Mouse (Mus musculus) kidney, adult 18-20 months (tissue): ENCODE results near the gene Sel1l.
"Not testable (repeated sequence)": the region's sequence is repeated elsewhere in the genome, so short reads cannot be mapped to it uniquely, and the experiment has no call there.

Experiments
- DNase-seq: peaks from one replicate; pipeline ENCODE4 v3.0.0; 2021

Gene Sel1l

DNA sequence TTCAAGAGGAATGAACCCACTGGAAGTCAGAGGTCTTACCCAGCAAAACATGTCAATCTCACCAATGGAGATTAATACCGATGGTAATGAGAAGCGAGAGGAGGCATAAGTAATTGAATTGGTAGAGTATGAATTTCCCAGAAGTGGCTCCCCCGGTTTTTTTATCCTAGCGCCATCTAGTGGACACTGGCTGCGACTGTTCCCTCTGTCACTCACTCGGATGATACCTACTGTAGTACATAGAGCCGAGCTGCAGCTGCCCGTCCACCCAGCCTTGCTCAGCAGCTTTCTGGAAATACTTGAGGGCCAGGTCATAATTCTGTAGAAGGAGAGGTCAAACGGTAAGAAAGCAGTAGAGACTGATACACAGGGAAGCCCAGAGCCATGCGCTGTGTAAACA, 33.0 kb downstream of the Sel1l start:
- peak; percentile 55 for DNase-seq

DNA sequence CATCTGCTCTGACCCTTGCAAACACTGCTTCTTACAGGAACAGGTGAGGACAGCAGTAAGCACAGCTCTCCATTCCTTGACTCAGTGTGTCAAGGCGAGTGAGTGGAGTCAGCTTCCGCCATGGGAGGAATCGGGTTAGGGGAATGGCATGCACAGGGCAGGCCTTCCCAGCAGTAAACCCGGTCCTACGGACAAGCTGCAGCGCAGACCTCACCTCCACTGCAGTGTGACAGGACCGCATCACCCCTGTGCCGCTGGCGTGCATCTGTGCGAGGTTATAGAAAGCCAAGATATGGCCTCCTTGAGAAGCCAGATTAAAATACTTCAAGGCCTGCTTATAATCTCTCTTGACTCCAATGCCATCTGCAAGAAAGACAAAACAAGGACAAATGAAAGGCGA, 33.4 kb downstream of the Sel1l start:
- no peak for DNase-seq

DNA sequence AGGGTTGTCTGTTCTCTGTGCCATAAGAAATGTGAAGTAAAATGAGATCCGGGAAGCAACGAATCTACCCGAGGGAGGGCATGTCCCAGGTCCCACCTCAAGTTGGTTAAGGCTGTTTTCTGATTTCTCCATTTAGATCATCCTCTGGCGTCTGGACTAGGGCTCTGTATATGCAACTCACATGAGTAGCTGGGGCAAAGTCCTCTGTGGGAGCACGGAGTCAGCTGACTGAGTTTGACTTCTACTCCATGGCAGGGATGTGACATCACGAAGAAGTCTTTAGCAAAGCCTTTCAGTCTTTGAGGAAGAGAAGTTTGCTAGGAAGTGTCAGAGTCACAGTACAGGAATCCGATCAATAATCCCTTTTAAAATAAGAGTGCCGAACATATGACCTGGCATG, 40.0 kb downstream of the Sel1l start:
- DNase-seq = no peak

DNA sequence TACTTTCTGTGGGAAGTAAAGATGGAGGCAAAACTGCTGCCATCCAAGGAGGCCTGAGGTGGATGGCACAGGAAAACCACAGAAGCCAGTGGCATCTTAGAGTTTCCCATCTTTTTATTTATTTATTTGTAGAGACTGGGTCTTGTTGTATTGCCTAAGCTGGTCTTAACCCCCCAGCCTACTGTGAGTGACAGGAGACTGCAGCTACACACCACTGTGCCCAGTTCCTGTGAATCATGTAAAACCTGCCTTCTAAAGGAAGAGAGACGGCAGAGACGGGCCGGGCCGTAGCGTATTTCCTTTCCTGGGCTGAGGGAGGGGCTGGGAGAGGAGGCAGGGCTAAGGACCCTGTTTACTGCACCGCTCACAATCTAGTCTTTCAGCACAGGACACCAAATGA, 41.2 kb downstream of the Sel1l start:
- no peak for DNase-seq

DNA sequence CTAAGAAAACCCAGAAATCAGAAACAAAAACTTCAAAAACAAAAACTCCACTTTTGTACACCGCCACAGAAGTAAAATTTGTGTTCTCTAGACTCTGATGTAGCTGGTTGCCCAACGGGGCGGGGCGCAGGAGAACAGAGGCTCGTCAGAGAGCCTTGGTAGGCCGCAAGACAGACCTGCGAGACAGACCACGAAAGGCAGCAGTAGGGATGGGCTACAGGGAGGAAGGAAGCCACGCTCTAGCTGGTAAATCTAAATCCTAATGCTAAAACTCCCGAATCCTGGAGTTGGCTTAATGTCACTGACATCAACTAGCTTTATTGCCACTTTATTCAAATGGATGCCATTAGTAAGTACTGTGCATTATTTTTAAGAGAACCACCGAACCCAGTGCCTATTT, 41.9 kb downstream of the Sel1l start:
- DNase-seq = no peak

DNA sequence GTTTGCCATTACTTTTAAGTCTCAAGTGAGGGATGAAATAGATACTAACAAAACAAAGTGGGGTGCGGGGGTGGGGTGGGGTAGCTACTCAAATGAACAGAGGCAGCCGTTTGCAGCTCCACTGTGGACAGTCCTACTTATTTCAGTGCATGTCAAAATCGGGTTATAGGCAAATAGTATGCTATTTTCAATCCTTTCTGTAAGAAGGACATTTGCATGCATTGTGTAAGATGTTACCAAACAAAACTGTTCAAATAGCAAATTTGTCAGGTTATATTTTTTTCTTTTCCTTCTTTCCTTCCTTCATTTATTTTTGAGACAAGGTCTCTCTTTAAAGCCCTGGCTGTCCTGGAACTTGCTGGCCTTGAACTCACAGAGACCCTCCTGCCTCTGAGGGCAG, 44.7 kb downstream of the Sel1l start:
- no peak for DNase-seq

DNA sequence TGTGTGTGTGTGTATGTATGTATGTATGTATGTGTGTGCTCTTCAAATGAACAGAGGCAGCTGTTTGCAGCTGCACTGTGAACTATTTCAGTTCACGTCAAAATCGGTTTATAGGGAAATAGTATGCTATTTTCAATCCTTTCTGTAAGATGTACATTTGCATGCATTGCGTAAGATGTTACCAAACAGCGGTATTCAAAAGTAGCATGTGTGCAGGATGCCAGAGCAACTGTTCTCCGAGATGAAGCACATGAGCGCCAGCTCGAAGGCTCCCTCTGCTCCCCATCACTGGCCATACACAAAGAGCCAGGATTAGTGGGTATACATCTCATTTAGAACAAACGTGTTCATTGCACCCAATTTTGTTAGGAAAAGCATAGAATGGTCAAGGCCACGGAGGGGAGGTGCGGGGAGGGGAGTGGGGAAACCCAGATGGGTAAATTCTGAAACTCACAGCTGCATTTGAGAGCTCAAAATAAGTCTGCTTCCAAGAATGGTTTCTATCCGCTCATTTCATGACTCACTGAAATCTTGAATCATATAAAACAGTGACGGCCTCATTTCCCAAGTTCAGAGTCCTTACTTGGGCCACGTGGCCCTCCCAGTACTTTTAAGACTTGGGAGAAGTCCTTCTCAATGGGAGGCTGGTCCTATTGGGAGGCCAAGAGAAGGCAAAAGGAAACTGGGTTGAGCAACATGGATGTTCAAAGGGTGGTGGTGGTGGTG, 45.6 kb downstream of the Sel1l start:
- DNase-seq = no peak

DNA sequence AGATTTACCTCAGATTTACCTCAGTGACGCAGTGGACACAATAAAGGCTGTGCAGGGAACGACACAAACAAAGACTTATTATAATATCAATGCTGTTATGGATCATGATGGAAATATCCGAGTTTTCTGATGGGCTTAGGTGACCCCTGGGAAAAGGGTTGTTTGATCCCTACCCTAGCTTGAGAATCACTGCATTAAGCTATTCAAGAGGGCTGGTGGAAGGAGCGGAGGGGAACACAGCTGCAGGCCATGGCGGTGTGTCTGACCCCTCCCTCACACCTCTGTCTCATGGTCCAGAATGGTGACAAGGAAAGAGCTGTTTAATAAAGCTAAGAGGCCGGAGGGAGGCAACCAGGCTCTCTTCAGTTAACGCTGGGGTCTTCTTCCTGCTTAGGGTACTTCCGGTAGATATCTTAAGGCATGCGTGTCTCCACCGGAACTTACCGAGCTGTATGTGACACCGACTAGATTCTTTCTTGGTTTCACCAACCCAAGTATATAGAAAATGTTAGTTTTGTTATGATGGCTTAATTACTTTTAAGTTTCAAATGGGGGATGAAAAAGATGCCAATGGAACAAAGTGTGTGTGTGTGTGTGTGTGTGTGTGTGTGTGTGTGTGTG, 46.3 kb downstream of the Sel1l start:
- DNase-seq = no peak

DNA sequence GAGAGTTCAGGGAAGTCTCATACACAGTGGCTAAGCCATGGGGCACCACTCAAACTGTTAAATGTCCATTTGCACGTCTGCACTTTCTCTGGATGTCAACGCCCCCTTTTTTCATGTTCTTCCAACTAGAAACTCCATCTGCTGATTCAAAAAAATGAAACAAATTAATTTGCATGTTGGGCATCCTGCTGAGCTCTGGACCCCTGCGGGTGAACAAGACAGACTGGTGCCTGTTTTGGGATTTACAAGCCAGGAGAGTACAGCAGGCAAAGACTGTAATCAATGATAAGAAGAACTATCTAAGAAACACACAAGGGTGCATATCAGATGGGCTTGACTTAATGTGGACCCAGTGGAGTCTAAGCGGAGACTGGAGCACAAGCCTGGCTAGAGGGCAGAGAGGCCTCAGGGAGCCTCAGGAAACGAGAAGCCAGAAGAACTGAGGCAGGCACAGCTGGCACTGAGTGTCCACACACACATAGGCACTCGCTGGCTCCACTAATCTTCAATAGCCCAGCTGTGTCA, 48.0 kb downstream of the Sel1l start:
- DNase-seq = no peak

DNA sequence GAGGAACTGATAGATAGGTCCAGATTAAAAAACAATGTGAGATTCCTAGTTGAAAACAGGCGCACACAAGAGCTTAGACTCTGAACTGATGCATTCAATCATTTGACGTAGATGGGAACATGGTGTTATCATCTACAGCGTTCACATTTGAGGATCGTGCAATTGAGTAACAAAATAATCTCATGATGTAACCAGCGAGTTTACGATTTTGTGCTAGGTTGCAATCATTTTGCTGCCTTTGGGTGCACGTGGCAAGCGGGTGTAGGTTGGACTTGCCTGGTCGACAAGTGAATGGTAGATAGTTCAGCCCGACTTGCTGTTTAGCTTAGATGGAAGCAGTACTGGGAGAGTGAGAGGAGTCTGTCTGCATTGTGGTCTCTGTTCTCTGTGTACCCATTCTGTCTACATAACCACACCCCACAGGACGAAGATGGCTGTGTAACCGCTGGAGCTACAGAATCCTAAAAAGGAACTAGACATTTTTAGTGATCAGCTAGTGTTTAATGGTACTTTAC, 49.1 kb downstream of the Sel1l start:
- DNase-seq = no peak

DNA sequence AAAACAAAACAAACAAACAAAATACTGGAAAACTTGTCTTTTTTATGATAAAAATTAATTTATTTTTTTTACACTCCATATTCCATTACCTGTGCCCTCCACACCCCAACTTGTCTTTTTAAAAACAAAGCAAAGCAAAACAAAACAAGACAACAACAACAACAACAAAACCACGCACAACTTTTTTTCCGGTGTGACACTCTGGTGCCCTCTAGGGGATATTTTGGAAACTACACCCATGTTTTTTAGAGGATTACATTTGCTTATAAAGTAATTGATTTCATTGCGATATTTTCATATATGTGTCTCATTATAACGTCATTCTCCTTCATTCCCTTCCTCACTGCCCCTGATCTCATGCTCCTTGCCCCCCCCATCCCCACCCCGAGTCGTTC, 49.6 kb downstream of the Sel1l start:
- no peak for DNase-seq

DNA sequence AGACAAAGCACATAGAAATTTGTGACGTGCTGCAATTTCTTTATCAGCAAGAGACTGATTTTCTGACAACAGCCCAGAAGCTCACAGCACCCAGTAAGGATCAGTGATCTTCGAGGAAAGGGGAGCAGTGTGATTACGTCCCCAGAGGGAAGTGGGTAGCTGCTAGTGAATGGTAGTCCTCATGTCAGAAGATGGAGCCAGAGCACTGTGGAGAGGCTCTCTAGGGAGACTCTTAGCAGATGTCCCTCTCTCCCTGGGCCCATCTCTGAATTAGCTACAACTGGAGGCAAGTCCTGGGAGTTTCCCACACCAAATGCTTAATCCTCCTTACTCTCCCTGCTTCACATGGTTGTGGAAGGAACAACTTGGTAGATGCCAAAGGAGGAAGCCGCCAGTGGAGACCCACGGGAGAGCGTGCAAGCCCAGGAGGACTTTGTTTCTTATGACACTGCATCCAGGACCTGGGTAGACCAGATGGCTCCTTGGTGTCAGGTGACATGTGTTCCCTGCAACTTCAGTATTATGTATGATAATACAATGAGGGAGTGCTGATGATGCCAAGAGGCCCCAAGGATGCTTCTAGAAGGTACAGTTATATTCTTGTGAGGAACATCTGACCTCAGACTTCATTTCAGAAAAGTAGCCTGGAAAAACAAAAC, 50.1 kb downstream of the Sel1l start:
- DNase-seq = no peak

DNA sequence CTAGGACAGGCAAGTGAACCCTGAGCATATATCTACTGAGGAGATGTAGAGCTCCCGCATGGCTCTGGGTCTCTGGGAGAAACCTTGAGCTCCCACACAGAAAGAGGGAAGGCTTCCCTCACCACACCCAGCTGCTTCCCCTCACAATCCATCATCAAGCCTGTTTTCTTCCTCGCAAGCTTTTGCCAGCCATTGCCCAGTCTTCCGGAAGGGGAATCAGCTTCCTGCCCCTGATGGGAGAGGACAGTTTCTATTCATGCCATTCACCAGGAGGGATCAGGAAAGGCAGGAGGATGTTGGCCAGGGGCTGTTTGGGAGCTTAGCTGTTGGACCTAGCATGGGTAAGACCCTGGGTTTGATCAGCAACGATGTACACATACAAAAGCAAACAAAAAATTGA, 52.2 kb downstream of the Sel1l start:
- peak; percentile 34 for DNase-seq

DNA sequence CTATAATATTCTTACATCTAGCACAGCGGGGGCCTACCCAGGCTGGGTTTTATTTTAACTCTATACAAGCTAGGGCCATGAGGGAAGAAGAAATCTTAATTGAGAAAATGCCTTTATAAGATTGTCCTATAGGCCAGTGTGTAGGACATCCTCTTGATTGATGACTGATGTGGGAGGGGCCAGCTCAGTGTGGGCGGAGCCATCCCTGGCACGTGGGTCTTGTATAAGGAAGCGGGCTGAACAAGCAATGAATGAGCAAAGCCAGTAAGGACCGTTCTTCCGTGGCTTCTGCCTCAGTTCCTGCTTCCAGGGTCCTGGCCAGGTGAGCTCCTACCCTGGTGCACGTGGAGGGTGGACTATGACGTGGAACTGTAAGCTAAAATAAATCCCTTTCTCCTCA, 55.7 kb downstream of the Sel1l start:
- no peak for DNase-seq

DNA sequence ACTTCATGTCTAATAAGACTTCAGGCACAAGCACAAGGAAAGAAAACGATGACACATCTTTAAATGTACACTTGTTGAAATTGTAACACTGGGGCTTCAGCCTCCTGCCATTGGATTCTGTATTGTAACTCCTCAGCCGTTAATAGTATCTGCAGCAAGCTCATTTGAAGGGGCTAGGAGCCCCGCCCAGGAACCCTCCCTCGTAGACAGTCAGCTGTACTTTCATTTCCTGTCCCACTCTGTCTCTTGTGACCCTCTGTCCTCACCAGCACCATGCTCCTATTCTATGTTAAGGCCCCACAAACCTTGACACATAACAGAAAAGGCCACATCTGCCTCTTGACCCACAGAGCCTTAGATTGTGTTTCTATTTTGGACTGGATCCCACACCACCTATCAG, 57.1 kb downstream of the Sel1l start:
- no peak for DNase-seq

DNA sequence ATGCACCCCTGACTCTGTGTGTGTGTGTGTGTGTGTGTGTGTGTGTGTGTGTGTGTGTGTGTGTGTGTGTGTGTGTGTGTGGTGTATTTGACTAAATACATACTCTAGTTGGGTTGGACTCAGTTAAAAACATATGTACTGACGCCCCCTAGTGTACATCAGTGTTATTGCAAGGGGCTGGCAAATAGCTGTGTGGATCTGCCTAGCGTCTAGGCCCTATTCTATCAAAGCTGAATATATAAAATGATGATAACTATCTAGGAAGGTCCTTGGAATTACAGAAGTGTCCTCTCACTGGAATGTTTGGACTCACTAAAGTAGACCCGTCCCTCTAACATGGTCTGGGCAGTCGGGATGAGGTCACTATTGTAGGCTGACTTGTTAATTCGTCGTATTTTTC, 59.2 kb downstream of the Sel1l start:
- peak; percentile 73 for DNase-seq

DNA sequence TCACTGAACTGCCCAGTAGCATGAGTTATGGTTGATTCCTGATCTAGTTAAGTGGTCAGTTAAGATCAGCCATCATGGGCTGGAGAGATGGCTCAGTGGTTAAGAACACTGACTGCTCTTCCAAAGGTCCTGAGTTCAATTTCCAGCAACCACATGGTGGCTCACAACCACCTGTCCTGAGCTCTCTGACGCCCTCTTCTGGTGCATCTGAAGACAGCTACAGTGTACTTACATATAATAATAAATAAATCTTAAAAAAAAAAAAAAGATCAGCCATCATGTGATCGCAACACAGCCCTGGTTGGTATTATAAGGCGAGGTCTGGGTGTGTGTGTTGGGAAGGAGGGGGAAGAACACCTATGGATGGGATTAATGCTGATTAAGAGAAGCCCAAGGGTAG, 60.5 kb downstream of the Sel1l start:
- DNase-seq = not testable (repeated sequence)

DNA sequence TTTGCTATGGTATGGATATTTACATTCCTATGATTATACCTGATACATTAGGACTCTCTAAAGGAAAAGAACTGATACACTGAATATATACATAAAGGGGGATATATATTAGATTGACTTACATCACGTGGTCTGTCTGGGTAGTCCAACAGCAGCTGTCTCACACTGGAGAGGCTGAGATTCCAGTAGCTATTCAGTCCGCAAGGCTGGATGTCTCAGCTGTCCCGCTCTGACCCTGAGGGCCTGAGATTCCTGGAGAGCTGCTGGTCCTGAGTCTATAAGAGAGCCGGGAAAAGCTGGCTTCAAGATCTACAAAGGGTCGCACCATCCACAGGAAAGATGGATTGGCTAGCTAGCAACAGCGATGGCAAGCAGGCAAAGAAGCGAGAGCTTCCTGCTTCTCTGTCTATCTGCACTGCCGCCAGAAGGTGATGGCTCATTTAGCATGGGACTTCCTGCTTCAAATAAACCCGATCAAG, 61.0 kb downstream of the Sel1l start, which contains the start of gene Ston2:
TSS of gene Ston2 (minus strand) at position 429 of the 479 bp plus-strand sequence.
- DNase-seq = no peak

DNA sequence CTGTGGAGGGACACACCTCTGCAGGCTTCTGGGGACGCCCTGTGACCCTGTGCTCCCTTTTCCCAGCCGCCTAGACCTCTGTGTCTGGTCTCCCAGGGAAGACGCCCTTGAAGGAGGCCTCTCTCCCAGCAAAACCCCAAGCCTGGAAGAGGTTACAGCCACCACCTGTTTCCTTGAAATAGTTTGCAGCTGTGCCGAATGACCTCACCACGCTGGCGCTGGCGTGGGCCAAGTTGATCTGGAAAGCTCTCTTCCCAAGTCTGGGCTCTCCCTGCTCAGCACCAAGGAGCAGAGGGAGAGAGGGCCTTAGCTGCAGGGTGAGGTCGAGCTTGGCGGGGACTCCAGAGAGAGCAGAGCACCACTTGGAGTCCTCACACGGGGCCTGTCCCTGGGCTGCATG, 62.6 kb downstream of the Sel1l start:
- DNase-seq = no peak

DNA sequence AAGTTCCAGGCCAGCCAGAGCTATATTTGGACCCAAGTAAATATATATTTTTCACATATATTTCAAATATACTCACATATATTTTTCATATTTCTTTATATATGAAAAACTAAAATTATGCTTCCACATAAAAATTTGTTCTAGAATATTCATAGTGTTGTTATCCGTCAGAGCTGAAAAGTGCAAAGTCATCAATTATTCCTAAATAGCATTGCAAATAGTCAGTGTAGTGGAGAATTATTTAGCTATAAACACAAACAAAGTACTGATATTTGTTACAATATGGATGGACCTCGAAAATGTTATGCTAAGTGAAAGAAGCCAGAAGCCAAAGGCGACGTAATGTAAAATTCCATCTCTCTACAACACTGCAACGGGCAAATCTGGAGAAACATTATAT, 67.5 kb downstream of the Sel1l start:
- DNase-seq = no peak

DNA sequence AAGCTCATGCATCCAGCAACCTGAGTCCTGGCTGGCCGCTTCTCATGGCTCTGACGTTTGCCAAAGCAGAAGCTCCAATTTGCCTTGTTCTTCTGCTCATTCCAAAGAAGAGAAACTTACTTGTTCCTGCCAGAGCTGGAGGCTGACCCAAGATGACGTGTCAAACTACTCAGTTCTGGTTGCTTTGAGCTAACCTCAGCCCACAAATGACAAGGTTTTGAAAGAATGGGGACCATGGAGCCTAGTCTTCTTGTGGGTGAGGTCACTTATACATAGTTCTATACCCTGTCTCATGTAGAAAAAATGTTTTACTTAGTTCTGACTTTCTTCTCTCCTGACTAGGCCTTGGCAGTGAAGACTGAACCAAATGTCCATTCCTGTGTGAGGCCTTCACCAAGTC, 68.4 kb downstream of the Sel1l start:
- DNase-seq = no peak

DNA sequence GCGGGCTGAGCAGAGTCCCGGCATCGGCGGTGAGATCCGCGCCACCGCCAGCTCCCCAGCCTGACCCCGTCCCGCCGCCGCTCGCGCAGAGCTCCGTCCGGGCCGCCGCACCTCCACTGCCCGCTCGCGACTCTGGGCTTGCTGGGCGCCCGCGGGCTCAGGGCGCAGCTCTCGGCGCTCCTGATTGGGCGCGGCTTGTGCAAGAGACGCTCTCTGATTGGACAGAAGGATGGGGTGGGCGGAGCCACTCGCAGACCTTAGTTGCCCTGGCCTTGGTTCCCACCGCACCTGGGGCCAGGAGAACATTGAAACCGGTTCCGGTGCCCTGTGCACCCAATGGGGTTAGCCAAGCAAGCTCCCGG, 70.0 kb downstream of the Sel1l start:
- DNase-seq = peak; percentile 91

DNA sequence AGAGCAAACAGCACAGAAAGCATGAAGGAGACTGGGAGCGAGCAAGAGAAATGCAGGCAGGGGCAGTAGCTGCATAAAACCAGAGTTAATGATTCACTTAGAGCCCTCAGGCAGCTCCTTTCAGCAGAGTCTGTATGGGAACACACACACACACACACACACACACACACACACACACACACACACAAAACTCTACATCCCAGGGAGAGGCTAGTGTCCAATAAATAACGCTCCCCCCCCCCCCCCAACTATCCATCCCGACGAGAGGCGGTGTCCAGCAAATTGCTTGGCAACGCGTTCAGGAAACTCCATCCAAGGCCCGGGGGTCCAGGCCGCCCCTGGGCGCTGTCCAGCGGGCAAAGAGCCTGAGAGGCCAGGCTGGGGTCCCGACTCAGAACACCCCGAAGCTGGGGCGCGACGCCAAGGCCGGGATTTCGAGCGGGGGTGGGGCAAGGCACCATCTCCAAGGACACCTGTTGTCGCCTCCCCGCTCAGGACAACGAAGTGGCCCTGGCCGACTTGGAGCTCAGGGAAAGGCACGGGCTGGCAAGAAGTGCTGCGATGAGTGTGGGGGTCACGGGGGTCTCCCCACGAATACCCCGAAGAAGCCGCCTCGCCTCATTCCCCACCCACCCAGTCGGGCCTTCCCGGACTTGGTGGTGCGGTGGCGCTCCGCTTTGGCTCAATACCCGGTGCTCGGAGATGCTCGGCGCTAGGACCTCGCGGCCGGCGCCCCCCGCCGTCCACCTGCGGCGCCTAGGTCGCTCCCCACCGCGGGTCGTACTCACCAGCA, 70.5 kb downstream of the Sel1l start:
- peak; percentile 84 for DNase-seq
